Mouse (Mus musculus) midbrain, postnatal 0 days (tissue): ENCODE results near the gene Calhm3. TPM values are rescaled to one million over a fixed set of nuclear protein-coding genes. Genes with fewer than 3 reads are reported as not detected.

Source experiments
- ATAC-seq: fragments of 200-750 bp; cut with Nextera tagmentation; 2 replicates; pipeline ENCODE4 v1.8.0; 2017; ENCODE audit warnings: moderate number of reproducible peaks, mild to moderate bottlenecking, moderate TSS enrichment, moderate library complexity; ENCODE audit not compliant: low FRiP score
- DNase-seq: peaks from one replicate; pipeline ENCODE4 v3.0.0-alpha.2; 2015; ENCODE audit warnings: low spot score
- H3K27ac ChIP-seq: fragments of 300-500 bp; sonication (generic); 2 replicates; pipeline ENCODE4 v1.5.1; 2014; ENCODE audit warnings: low read depth, mild to moderate bottlenecking, low read length, mixed read lengths
- H3K27me3 ChIP-seq: fragments of 300-500 bp; sonication (generic); 2 replicates; pipeline ENCODE4 v1.6.1; 2014; ENCODE audit warnings: low read length, control low read depth, mixed read lengths; ENCODE audit not compliant: insufficient read depth
- H3K36me3 ChIP-seq: fragments of 300-500 bp; sonication (generic); 2 replicates; pipeline ENCODE4 v1.6.1; 2014; ENCODE audit warnings: low read length, control low read depth, mixed read lengths; ENCODE audit not compliant: insufficient read depth
- H3K4me1 ChIP-seq: fragments of 300-500 bp; sonication (generic); 2 replicates; pipeline ENCODE4 v1.6.1; 2014; ENCODE audit warnings: mild to moderate bottlenecking, control low read depth, antibody characterized with exemption, low read length, mixed read lengths; ENCODE audit not compliant: insufficient read depth
- H3K4me2 ChIP-seq: fragments of 300-500 bp; sonication (generic); 2 replicates; pipeline ENCODE4 v1.6.1; 2014; ENCODE audit warnings: low read depth, mild to moderate bottlenecking, low read length, mixed read lengths; ENCODE audit not compliant: poor library complexity, severe bottlenecking
- H3K4me3 ChIP-seq: fragments of 300-500 bp; sonication (generic); 2 replicates; pipeline ENCODE4 v1.5.1; 2014; ENCODE audit warnings: low read depth, mild to moderate bottlenecking, low read length, moderate library complexity
- H3K9ac ChIP-seq: fragments of 300-500 bp; sonication (generic); replicated peaks from 2 replicates; pipeline ENCODE4 v1.6.1; 2014; ENCODE audit warnings: mild to moderate bottlenecking, low read length, moderate library complexity, mixed read lengths; ENCODE audit not compliant: poor library complexity, severe bottlenecking
- H3K9me3 ChIP-seq: fragments of 300-500 bp; sonication (generic); 2 replicates; pipeline ENCODE4 v1.6.1; 2016; ENCODE audit warnings: low read length, control low read depth
- CTCF ChIP-seq: IDR thresholded peaks from 2 replicates; pipeline ENCODE4 v1.5.1; 2016; ENCODE audit warnings: antibody characterized with exemption, mild to moderate bottlenecking
- WGBS: fragments of 180-500 bp; shearing (Covaris S2); extraction: QIAGEN DNeasy Blood & Tissue Kit; methylation state at CpG from one replicate; pipeline ENCODE4 v1.1.7; 2014; 5-methylcytosine and 5-hydroxymethylcytosine counted together
- polyA plus RNA-seq: library from polyadenylated mRNA; unstranded; fragments of >200 nt; fragmentation: Nextera tagmentation; extraction: Ambion mirVana; gene quantifications from 2 replicates; pipeline ENCODE4 v1.2.1, GENCODE M21; 2015
- total RNA-seq: library from RNA; depleted of rRNA; stranded (reverse); fragments of >200 nt; gene quantifications from 2 replicates; pipeline ENCODE4 v1.2.3, GENCODE M21; 2014

The Calhm3 gene
- total and polyA plus RNA-seq, 2 experiments from 2014 or later: 0.33 TPM; not detected in 1

- Histone ChIP-seq H3K4me2 (no peak overlapping the region), H3K9me3 (0 out of 2 replicates have a peak, but pooled peaks cover 1% of the 10 kb centered on the region), H3K4me3 (no peak overlapping the region), H3K4me1 (peaks cover 9% of the 10 kb centered on the region; the same call in 1 of the 2 replicates), H3K27me3 (no peaks in the 10 kb centered on the region), H3K36me3 (no peaks in the 10 kb centered on the region), H3K27ac (no peak overlapping the region), H3K9ac (no peak overlapping the region)
- TF ChIP-seq CTCF: no peak
- ATAC-seq (no peak), DNase-seq (no peak)
- WGBS: 74% methylated on average over 2 of the region's 2 CpGs
These were observed 19.4 kb upstream of the Calhm3 start for GRCm38 (mm10) chr19:47176916-47177505.

GRCm38 (mm10) chr19:47175472-47175871 lies 17.9 kb upstream of the Calhm3 start:
- ATAC-seq (no peak), DNase-seq (no peak)
- no peaks in the 10 kb centered on the region for H3K36me3 ChIP-seq
- H3K27ac ChIP-seq: no peak overlapping the region
- no peak overlapping the region for H3K4me3 ChIP-seq
- no peaks in the 10 kb centered on the region for H3K9me3 ChIP-seq
- H3K4me2 ChIP-seq: no peak overlapping the region
- 77% methylated on average over 2 of the region's 2 CpGs for WGBS
- no peak overlapping the region for H3K9ac ChIP-seq
- peaks cover 5% of the 10 kb centered on the region; the same call in 1 of the 2 replicates for H3K4me1 ChIP-seq
- H3K27me3 ChIP-seq: no peaks in the 10 kb centered on the region
- TF ChIP-seq CTCF: peak; percentile 49

GRCm38 (mm10) chr19:47174515-47174914 lies 17.0 kb upstream of the Calhm3 start:
- whole genome bisulfite sequencing: 56% methylated on average over 3 of the region's 3 CpGs
- H3K4me2 ChIP-seq: no peak overlapping the region
- DNase-seq: peak; percentile 53
- no peaks in the 10 kb centered on the region for H3K27me3 ChIP-seq
- H3K9ac ChIP-seq: no peak overlapping the region
- TF ChIP-seq CTCF: peak; percentile 70
- no peak overlapping the region for H3K27ac ChIP-seq
- H3K36me3 ChIP-seq: no peaks in the 10 kb centered on the region
- H3K4me3 ChIP-seq: no peak overlapping the region
- H3K9me3 ChIP-seq: no peaks in the 10 kb centered on the region
- no peaks in the 10 kb centered on the region for H3K4me1 ChIP-seq
- no peak for ATAC-seq

GRCm38 (mm10) chr19:47168793-47169412 lies 11.3 kb upstream of the Calhm3 start:
- Histone ChIP-seq H3K9ac (no peak overlapping the region), H3K9me3 (no peaks in the 10 kb centered on the region), H3K36me3 (no peaks in the 10 kb centered on the region), H3K4me3 (no peak overlapping the region), H3K4me2 (peak overlapping the region; percentile 0; the same call in 1 of the 2 replicates), H3K27me3 (0 out of 2 replicates have a peak, but pooled peaks cover 3% of the 10 kb centered on the region), H3K4me1 (no peaks in the 10 kb centered on the region), H3K27ac (no peak overlapping the region)
- 24% methylated on average over 11 of the region's 11 CpGs for WGBS
- no peak for ATAC-seq
- peak; percentile 85 for DNase-seq
- TF ChIP-seq CTCF: peak; percentile 90

DNA sequence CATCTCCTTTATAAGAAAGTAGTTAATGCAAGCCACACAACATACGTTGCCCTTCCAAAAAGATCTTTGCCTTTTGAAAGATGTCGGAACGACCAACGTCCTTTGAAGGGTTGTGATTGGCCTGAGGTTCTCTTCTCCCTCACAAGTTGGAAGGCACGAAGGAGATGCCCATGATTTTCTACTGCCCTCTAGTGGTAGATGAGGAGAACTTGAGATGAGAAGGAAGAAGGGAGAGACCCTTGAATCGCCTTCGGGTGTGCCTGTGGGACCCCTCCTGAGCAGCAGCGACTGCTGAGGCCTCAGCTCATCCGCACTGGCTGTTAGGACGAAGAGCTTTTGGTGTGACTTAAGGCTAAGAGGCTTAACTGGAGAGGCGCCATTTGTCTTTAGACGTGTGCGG lies 10.7 kb upstream of the Calhm3 start:
- no peak overlapping the region for H3K27ac ChIP-seq
- H3K4me2 ChIP-seq: peak overlapping the region; percentile 0; the same call in 1 of the 2 replicates
- H3K4me3 ChIP-seq: no peak overlapping the region
- no peaks in the 10 kb centered on the region for H3K9me3 ChIP-seq
- ATAC-seq: no peak
- peak; percentile 84 for TF ChIP-seq CTCF
- 0 out of 2 replicates have a peak, but pooled peaks cover 3% of the 10 kb centered on the region for H3K27me3 ChIP-seq
- no peaks in the 10 kb centered on the region for H3K4me1 ChIP-seq
- peak; percentile 72 for DNase-seq
- no peak overlapping the region for H3K9ac ChIP-seq
- WGBS: 5% methylated on average over 13 of the region's 13 CpGs
- H3K36me3 ChIP-seq: no peaks in the 10 kb centered on the region

DNA sequence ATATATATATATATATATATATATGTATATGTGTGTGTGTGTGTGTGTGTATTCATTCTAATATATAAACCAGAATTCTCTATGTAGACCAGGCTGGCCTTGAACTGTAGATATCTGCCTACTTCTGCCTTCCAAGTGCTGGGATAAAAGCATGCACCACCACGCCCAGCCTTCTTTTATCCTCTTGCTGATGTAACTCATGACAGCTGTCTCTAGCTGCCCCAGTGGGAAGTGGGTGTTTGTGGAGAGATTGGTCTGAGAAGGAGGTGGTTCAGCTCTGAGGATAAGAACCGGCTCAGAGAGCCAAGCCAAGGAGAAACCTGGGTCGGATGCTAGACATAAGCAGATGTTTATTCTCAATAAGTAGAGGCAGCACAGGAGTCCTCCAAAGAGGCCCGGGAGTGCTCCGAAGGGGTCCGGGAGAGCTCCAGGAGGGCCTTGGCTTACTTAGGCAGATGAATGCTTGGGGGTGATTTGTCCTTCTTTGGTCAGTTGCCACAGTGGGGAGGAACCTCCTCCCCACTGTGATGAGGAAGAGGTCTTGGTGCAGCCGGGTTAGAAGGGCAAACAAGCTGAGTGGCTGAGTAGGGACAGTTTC lies 10.2 kb upstream of the Calhm3 start:
- 42% methylated on average over 7 of the region's 7 CpGs for WGBS
- Histone ChIP-seq H3K4me1 (no peaks in the 10 kb centered on the region), H3K4me2 (no peak overlapping the region)

More for the DNA sequence above, 10.2 kb upstream of the Calhm3 start:
- ATAC-seq (no peak), DNase-seq (no peak)
- no peaks in the 10 kb centered on the region for H3K9me3 ChIP-seq
- no peaks in the 10 kb centered on the region for H3K36me3 ChIP-seq
- 0 out of 2 replicates have a peak, but pooled peaks cover 3% of the 10 kb centered on the region for H3K27me3 ChIP-seq
- H3K4me3 ChIP-seq: no peak overlapping the region
- no peak overlapping the region for H3K27ac ChIP-seq
- no peak for TF ChIP-seq CTCF
- no peak overlapping the region for H3K9ac ChIP-seq
